Mouse (Mus musculus): ENCODE data around the gene Arhgap15. TPM values are rescaled to one million over a fixed set of nuclear protein-coding genes. Genes with fewer than 3 reads are reported as not detected.

The Arhgap15 gene
- polyA plus RNA-seq, 2 experiments = 2.5 to 5.6 TPM

- no peak overlapping the region for H3K9ac ChIP-seq (replicated peaks)
- H3K4me1 ChIP-seq (replicated peaks; ENCODE audit: control insufficient read depth in 2 of 2, insufficient read depth in 2 of 2, low read length in 1 of 2) = no peaks in the 10 kb centered on the region
- no peak overlapping the region for H3K27ac ChIP-seq
- WGBS (ENCODE audit: insufficient replicate concordance) = 61% methylated on average over 5 of the region's 5 CpGs
- no peaks in the 10 kb centered on the region for H3K36me3 ChIP-seq (replicated peaks; ENCODE audit: control insufficient read depth, insufficient read depth, low read depth)
- no peak overlapping the region for H3K4me2 ChIP-seq (ENCODE audit: low read depth)
- TF ChIP-seq EP300 (IDR thresholded peaks at IDR 0.05; ENCODE audit: low read depth) (no peak), CTCF (IDR thresholded peaks at IDR 0.05; ENCODE audit: low read depth) (no peak)
- no peaks in the 10 kb centered on the region for H3K27me3 ChIP-seq (ENCODE audit: control insufficient read depth, insufficient read depth, low read length)
- H3K4me3 ChIP-seq (ENCODE audit: insufficient read depth in 1 of 2, low read depth in 2 of 2, low read length in 2 of 2) = no peak overlapping the region
- ATAC-seq (ENCODE audit: insufficient read depth) = no peak
- DNase-seq (ENCODE audit: low read depth in 3 of 3, low spot score in 3 of 3) = no peak
- no peaks in the 10 kb centered on the region for H3K9me3 ChIP-seq (ENCODE audit: control insufficient read depth, low read length)
Observed at GRCm38 (mm10) chr2:43989850-43990249, 241.2 kb downstream of the Arhgap15 start.

GRCm38 (mm10) chr2:43992510-43992909, 243.9 kb downstream of the Arhgap15 start:
- Histone ChIP-seq H3K27me3 (ENCODE audit: control insufficient read depth, insufficient read depth, low read length) (no peaks in the 10 kb centered on the region), H3K27ac (no peak overlapping the region), H3K9me3 (ENCODE audit: control insufficient read depth, low read length) (no peaks in the 10 kb centered on the region), H3K4me2 (ENCODE audit: low read depth) (no peak overlapping the region), H3K4me3 (ENCODE audit: insufficient read depth in 1 of 2, low read depth in 2 of 2, low read length in 2 of 2) (no peak overlapping the region), H3K36me3 (replicated peaks; ENCODE audit: control insufficient read depth, insufficient read depth, low read depth) (no peaks in the 10 kb centered on the region), H3K9ac (replicated peaks) (no peak overlapping the region), H3K4me1 (replicated peaks; ENCODE audit: control insufficient read depth in 2 of 2, insufficient read depth in 2 of 2, low read length in 1 of 2) (no peaks in the 10 kb centered on the region)
- ATAC-seq (ENCODE audit: insufficient read depth) (no peak), DNase-seq (ENCODE audit: low read depth in 3 of 3, low spot score in 3 of 3) (no peak)
- WGBS (ENCODE audit: insufficient replicate concordance) = 71% methylated on average over 7 of the region's 7 CpGs
- no peak for TF ChIP-seq EP300 (IDR thresholded peaks at IDR 0.05; ENCODE audit: low read depth)
- TF ChIP-seq CTCF (IDR thresholded peaks at IDR 0.05; ENCODE audit: low read depth) = no peak

GRCm38 (mm10) chr2:44002454-44002853, 253.8 kb downstream of the Arhgap15 start:
- peaks cover 0 to 2% of the 10 kb centered on the region in 2 experiments; a peak in 1 of 4 replicates for H3K4me1 ChIP-seq (replicated peaks; ENCODE audit: control insufficient read depth in 2 of 2, insufficient read depth in 2 of 2, low read length in 1 of 2)
- H3K9ac ChIP-seq (replicated peaks) = no peak overlapping the region
- no peak overlapping the region for H3K27ac ChIP-seq
- ATAC-seq (ENCODE audit: insufficient read depth) (no peak), DNase-seq (ENCODE audit: low read depth in 3 of 3, low spot score in 3 of 3) (no peak)
- WGBS (ENCODE audit: insufficient replicate concordance) = 28% methylated on average over 1 of the region's 1 CpGs
- H3K4me2 ChIP-seq (ENCODE audit: low read depth) = no peak overlapping the region
- no peak overlapping the region for H3K4me3 ChIP-seq (ENCODE audit: insufficient read depth in 1 of 2, low read depth in 2 of 2, low read length in 2 of 2)
- no peaks in the 10 kb centered on the region for H3K27me3 ChIP-seq (ENCODE audit: control insufficient read depth, insufficient read depth, low read length)
- H3K9me3 ChIP-seq (ENCODE audit: control insufficient read depth, low read length) = no peaks in the 10 kb centered on the region
- H3K36me3 ChIP-seq (replicated peaks; ENCODE audit: control insufficient read depth, insufficient read depth, low read depth) = no peaks in the 10 kb centered on the region
- TF ChIP-seq EP300 (IDR thresholded peaks at IDR 0.05; ENCODE audit: low read depth) (no peak), CTCF (IDR thresholded peaks at IDR 0.05; ENCODE audit: low read depth) (no peak)

GRCm38 (mm10) chr2:44010249-44010648, 261.6 kb downstream of the Arhgap15 start:
- ATAC-seq (ENCODE audit: insufficient read depth) = no peak
- TF ChIP-seq EP300 (IDR thresholded peaks at IDR 0.05; ENCODE audit: low read depth) = no peak
- TF ChIP-seq CTCF (IDR thresholded peaks at IDR 0.05; ENCODE audit: low read depth) = no peak
- no peaks in the 10 kb centered on the region for H3K27me3 ChIP-seq (ENCODE audit: control insufficient read depth, insufficient read depth, low read length)
- no peak for DNase-seq (ENCODE audit: low read depth in 3 of 3, low spot score in 3 of 3)
- H3K4me2 ChIP-seq (ENCODE audit: low read depth) = no peak overlapping the region
- no peaks in the 10 kb centered on the region for H3K36me3 ChIP-seq (replicated peaks; ENCODE audit: control insufficient read depth, insufficient read depth, low read depth)
- no peaks in the 10 kb centered on the region for H3K4me1 ChIP-seq (replicated peaks; ENCODE audit: control insufficient read depth in 2 of 2, insufficient read depth in 2 of 2, low read length in 1 of 2)
- 65% methylated on average over 1 of the region's 1 CpGs for WGBS (ENCODE audit: insufficient replicate concordance)
- H3K4me3 ChIP-seq (ENCODE audit: insufficient read depth in 1 of 2, low read depth in 2 of 2, low read length in 2 of 2) = no peak overlapping the region
- no peak overlapping the region for H3K27ac ChIP-seq
- no peak overlapping the region for H3K9ac ChIP-seq (replicated peaks)
- H3K9me3 ChIP-seq (ENCODE audit: control insufficient read depth, low read length) = no peaks in the 10 kb centered on the region

GRCm38 (mm10) chr2:44013388-44013787, 264.8 kb downstream of the Arhgap15 start:
- no peaks in the 10 kb centered on the region for H3K27me3 ChIP-seq (ENCODE audit: control insufficient read depth, insufficient read depth, low read length)
- TF ChIP-seq CTCF (IDR thresholded peaks at IDR 0.05; ENCODE audit: low read depth) (no peak), EP300 (IDR thresholded peaks at IDR 0.05; ENCODE audit: low read depth) (no peak)
- H3K36me3 ChIP-seq (replicated peaks; ENCODE audit: control insufficient read depth, insufficient read depth, low read depth) = no peaks in the 10 kb centered on the region
- no peaks in the 10 kb centered on the region for H3K9me3 ChIP-seq (ENCODE audit: control insufficient read depth, low read length)
- ATAC-seq (ENCODE audit: insufficient read depth) (no peak), DNase-seq (ENCODE audit: low read depth in 3 of 3, low spot score in 3 of 3) (no peak)
- no peak overlapping the region for H3K9ac ChIP-seq (replicated peaks)
- H3K4me1 ChIP-seq (replicated peaks; ENCODE audit: control insufficient read depth in 2 of 2, insufficient read depth in 2 of 2, low read length in 1 of 2) = no peaks in the 10 kb centered on the region
- H3K4me3 ChIP-seq (ENCODE audit: insufficient read depth in 1 of 2, low read depth in 2 of 2, low read length in 2 of 2) = no peak overlapping the region
- no peak overlapping the region for H3K4me2 ChIP-seq (ENCODE audit: low read depth)
- WGBS (ENCODE audit: insufficient replicate concordance) = 82% methylated on average over 5 of the region's 5 CpGs
- no peak overlapping the region for H3K27ac ChIP-seq
